8 mouse cellular contexts compared by ENCODE assay signal in genomic region chr6:146578586-146578985, GRCm38 (mm10). TPM values are rescaled to one million over a fixed set of nuclear protein-coding genes. Genes with fewer than 3 reads are reported as not detected.
DNase-seq lines count a peak whose midpoint lies in the region; ATAC-seq lines count a peak whose summit lies in the region.

No protein-coding gene starts in this region.

- no peaks in the 10 kb centered on the region for H3K36me3 ChIP-seq in hindbrain, embryonic 16.5 days (ENCODE audit: control insufficient read depth, insufficient read depth, low read length)
- H3K36me3 ChIP-seq in liver, embryonic 12.5 days: peaks cover 14% of the 10 kb centered on the region
- H3K36me3 ChIP-seq in neural tube, embryonic 15.5 days: no peaks in the 10 kb centered on the region

- no peaks in the 10 kb centered on the region for H3K27me3 ChIP-seq in hindbrain, embryonic 16.5 days (replicated peaks; ENCODE audit: control insufficient read depth, insufficient read depth, low read length)
- H3K27me3 ChIP-seq in liver, embryonic 12.5 days (replicated peaks): no peaks in the 10 kb centered on the region
- no peaks in the 10 kb centered on the region for H3K27me3 ChIP-seq in neural tube, embryonic 15.5 days (replicated peaks)

- H3K9me3 ChIP-seq in hindbrain, embryonic 16.5 days (ENCODE audit: control insufficient read depth, low read length): no peaks in the 10 kb centered on the region
- no peaks in the 10 kb centered on the region for H3K9me3 ChIP-seq in liver, embryonic 12.5 days (replicated peaks)
- no peaks in the 10 kb centered on the region for H3K9me3 ChIP-seq in neural tube, embryonic 15.5 days (replicated peaks)

- peak overlapping the region; percentile 96 for H3K4me3 ChIP-seq in hindbrain, embryonic 16.5 days (ENCODE audit: low read length)
- peak overlapping the region; percentile 92 for H3K4me3 ChIP-seq in liver, embryonic 12.5 days
- peak overlapping the region; percentile 90 for H3K4me3 ChIP-seq in neural tube, embryonic 15.5 days (replicated peaks)

- WGBS in hindbrain, embryonic 16.5 days: 14% methylated on average over 7 of the region's 7 CpGs
- 3% methylated on average over 7 of the region's 7 CpGs for WGBS in liver, embryonic 12.5 days (ENCODE audit: insufficient replicate concordance)
- WGBS in neural tube, embryonic 15.5 days: 15% methylated on average over 7 of the region's 7 CpGs

- H3K27ac ChIP-seq in hindbrain, embryonic 16.5 days (ENCODE audit: low read depth, low read length): peak overlapping the region; percentile 99
- peak overlapping the region; percentile 96 for H3K27ac ChIP-seq in liver, embryonic 12.5 days
- peak overlapping the region; percentile 100 for H3K27ac ChIP-seq in neural tube, embryonic 15.5 days (replicated peaks)

- H3K4me2 ChIP-seq in hindbrain, embryonic 16.5 days (ENCODE audit: low read length): peak overlapping the region; percentile 69
- peak overlapping the region; percentile 84 for H3K4me2 ChIP-seq in liver, embryonic 12.5 days
- H3K4me2 ChIP-seq in neural tube, embryonic 15.5 days: peak overlapping the region; percentile 76

- H3K4me1 ChIP-seq in hindbrain, embryonic 16.5 days (ENCODE audit: control insufficient read depth, insufficient read depth, low read depth, low read length): peaks cover 22% of the 10 kb centered on the region
- peaks cover 45% of the 10 kb centered on the region for H3K4me1 ChIP-seq in liver, embryonic 12.5 days
- peaks cover 37% of the 10 kb centered on the region for H3K4me1 ChIP-seq in neural tube, embryonic 15.5 days

- ATAC-seq in erythroid progenitor cell, adult 5-6 weeks (replicated peaks; ENCODE audit: low FRiP score, poor library complexity, severe bottlenecking): peak; percentile 32; the same call in 1 of the 2 replicates
- no peak for ATAC-seq in hindbrain, embryonic 16.5 days
- no peak for ATAC-seq in liver, embryonic 12.5 days
- no peak for ATAC-seq in neural tube, embryonic 15.5 days (ENCODE audit: low FRiP score)

- peak; percentile 36 for DNase-seq in layer of hippocampus, adult 11-12 months (ENCODE audit: low spot score)
- no peak for DNase-seq in layer of hippocampus, postnatal 25 days (ENCODE audit: extremely low spot score in 1 of 2, low spot score in 1 of 2)
- DNase-seq in adipocyte (ENCODE audit: low spot score): peak; percentile 64
- no peak for DNase-seq in ovary, postnatal 14 days (ENCODE audit: low spot score)

- H3K9ac ChIP-seq in hindbrain, embryonic 16.5 days (ENCODE audit: low read depth, low read length): peak overlapping the region; percentile 91
- H3K9ac ChIP-seq in liver, embryonic 12.5 days: peak overlapping the region; percentile 97
- H3K9ac ChIP-seq in neural tube, embryonic 15.5 days (replicated peaks): peak overlapping the region; percentile 90

RNA-seq across cellular contexts. Expression of gene Ints13, which starts 1.0 kb away (rescaled TPM):
- 10 to 100 TPM; 35.2 to 44.2 TPM for total RNA-seq in layer of hippocampus, postnatal 25 days (2021)
- 108 and 132 TPM in 2 replicates for total RNA-seq in erythroid progenitor cell, adult 5-6 weeks (2015; ENCODE audit: low replicate concordance)
- total RNA-seq in erythroid progenitor cell, adult 5-6 weeks (2017; ENCODE audit: low replicate concordance): 110 and 121 TPM in 2 replicates
- polyA plus RNA-seq in hindbrain, embryonic 16.5 days (2015; fragmentation: Nextera tagmentation; extraction: Ambion mirVana): 41.1 and 47.5 TPM in 2 replicates
- 50.9 and 52.2 TPM in 2 replicates for polyA plus RNA-seq in liver, embryonic 12.5 days (2016; fragmentation: Nextera tagmentation; extraction: Ambion mirVana)
- 40.5 and 51.7 TPM in 2 replicates for polyA plus RNA-seq in neural tube, embryonic 15.5 days (2015; fragmentation: Nextera tagmentation; extraction: Ambion mirVana)

RNA-seq across cellular contexts. Expression of gene Fgfr1op2, which starts 1.6 kb away (rescaled TPM):
- total RNA-seq in layer of hippocampus, postnatal 25 days (2021): 100 to 1,000 TPM; 100 to 104 TPM
- 191 and 241 TPM in 2 replicates for total RNA-seq in erythroid progenitor cell, adult 5-6 weeks (2015; ENCODE audit: low replicate concordance)
- total RNA-seq in erythroid progenitor cell, adult 5-6 weeks (2017; ENCODE audit: low replicate concordance): 160 and 213 TPM in 2 replicates
- polyA plus RNA-seq in hindbrain, embryonic 16.5 days (2015; fragmentation: Nextera tagmentation; extraction: Ambion mirVana): 38.0 and 41.5 TPM in 2 replicates
- 103 and 107 TPM in 2 replicates for polyA plus RNA-seq in liver, embryonic 12.5 days (2016; fragmentation: Nextera tagmentation; extraction: Ambion mirVana)
- 39.8 and 57.3 TPM in 2 replicates for polyA plus RNA-seq in neural tube, embryonic 15.5 days (2015; fragmentation: Nextera tagmentation; extraction: Ambion mirVana)

Comparison
In these comparisons a context has a peak if more than half of its experiments do, and no peak if none do; other contexts are left out.
1. DNase-seq: peak in layer of hippocampus, adult 11-12 months (single experiment) and adipocyte (single experiment); none in layer of hippocampus, postnatal 25 days (0 of 2) and ovary, postnatal 14 days (single experiment).
2. Peak in every context shown above with its lines, with median percentiles within 50 percentile points of each other: H3K27ac ChIP-seq, H3K4me2 ChIP-seq, H3K4me3 ChIP-seq and H3K9ac ChIP-seq.